Mouse (Mus musculus) B cell, adult 62 days (primary cell): ENCODE measurements around the gene Nsg2. TPM values are rescaled to one million over a fixed set of nuclear protein-coding genes. Genes with fewer than 3 reads are reported as not detected.

Experiments used
- total RNA-seq: library from RNA; stranded (reverse); gene quantifications from 4 replicates; pipeline ENCODE4 v1.2.4, GENCODE M21; 2023

The Nsg2 gene
- total RNA-seq: 1.6 to 3.4 TPM (median 2.8 TPM) in 4 replicates

DNA sequence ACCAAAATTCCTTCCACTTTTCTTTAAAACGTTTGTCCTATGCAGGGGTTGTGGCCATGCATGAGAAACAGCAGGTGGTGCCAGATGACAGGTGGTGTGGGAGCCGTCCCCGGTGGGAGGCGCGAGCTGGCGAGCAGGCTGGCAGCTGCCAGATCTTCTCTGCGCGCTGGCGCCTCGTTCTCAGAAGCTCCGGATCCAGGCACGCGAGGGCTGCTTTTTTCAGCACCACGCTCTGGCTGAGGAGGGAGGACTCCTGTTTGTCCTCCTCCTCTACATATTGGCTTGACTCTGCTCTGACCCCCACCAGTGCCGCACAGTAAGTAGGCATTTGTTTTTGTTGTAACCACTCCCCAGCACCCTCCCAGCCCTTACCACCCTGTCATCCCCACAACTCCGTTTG, at the start of gene Nsg2:
TSS of gene Nsg2 (plus strand) at position 183 of the 400 bp plus-strand sequence.

DNA sequence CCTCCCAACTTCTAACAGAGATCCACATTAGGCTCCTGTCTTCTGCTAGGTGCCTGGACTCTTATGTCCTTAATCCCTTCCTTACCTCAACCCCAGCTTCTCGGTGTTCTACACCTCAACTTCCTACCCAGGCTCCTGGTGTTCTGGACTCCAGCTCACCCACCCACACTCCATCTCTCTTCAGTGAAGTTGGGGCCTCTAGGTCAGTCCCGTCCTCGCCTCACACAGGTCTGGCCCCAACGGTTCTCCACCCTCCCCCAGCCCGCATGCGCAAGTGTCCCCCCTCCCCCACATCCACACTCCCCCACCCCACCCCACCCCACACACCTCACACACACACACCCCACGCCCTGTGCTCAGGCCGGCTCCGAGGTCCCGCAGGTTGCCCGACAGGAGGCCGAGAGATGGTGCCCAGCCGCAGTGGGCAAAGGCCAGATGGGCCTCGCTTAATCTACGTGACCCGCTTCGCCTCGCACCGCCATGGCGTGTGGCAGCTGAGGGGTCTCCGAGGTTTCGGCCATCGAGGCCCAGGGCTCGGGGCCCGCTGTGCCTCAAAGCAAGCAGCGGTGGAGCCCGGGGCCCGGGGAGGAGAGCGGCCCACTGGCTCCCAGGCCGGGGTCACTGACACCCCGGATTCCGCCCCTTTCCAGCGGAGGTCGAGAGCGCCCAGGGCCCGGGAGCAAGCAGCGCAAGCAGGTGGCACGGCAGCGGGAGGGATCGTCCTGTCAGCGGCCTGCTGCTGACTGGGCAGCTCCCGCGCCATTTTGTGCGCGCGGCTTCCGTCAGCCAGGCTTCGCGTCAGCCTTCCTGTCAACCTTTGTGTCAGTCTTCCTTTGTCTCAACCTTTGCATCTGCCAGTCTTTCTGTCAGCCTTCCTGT, 34.8 kb upstream of the Nsg2 start, which contains the start of gene 4930524B15Rik:
TSS of gene 4930524B15Rik (plus strand) at position 337 of the 879 bp plus-strand sequence.

Other genes with a start within 250 kb of the Nsg2 start
- gene Cpeb4, start 128.3 kb upstream of the Nsg2 start, total RNA-seq: 48.0 to 54.5 TPM (median 52.1 TPM) in 4 replicates
- gene 4930524B15Rik, start 34.9 kb upstream of the Nsg2 start, total RNA-seq: not detected in 4 replicates
- gene Il9r, start 199.8 kb downstream of the Nsg2 start, total RNA-seq: 34.8 to 42.2 TPM (median 40.0 TPM) in 4 replicates
- gene Snrnp25, start 205.0 kb downstream of the Nsg2 start, total RNA-seq: 18.0 to 27.0 TPM (median 23.5 TPM) in 4 replicates
- gene Rhbdf1, start 221.8 kb downstream of the Nsg2 start, total RNA-seq: 9.2 to 12.2 TPM (median 10.9 TPM) in 4 replicates
- gene Mpg, start 226.0 kb downstream of the Nsg2 start, total RNA-seq: 20.3 to 25.8 TPM (median 23.9 TPM) in 4 replicates